ENCODE assay signal across 8 mouse cellular contexts in genomic region chr2:92391703-92392317, GRCm38 (mm10). TPM values are rescaled to one million over a fixed set of nuclear protein-coding genes. Genes with fewer than 3 reads are reported as not detected.
DNase-seq lines count a peak whose midpoint lies in the region; ATAC-seq lines count a peak whose summit lies in the region.

No protein-coding gene starts in this region.

- H3K36me3 ChIP-seq in kidney, embryonic 14.5 days (ENCODE audit: control insufficient read depth, insufficient read depth, low read length) = peaks cover 6% of the 10 kb centered on the region
- H3K36me3 ChIP-seq in embryonic facial prominence, embryonic 10.5 days (replicated peaks) = peaks cover 10% of the 10 kb centered on the region
- H3K36me3 ChIP-seq in hindbrain, embryonic 13.5 days = peaks cover 10% of the 10 kb centered on the region
- peaks cover 15% of the 10 kb centered on the region for H3K36me3 ChIP-seq in midbrain, embryonic 14.5 days (ENCODE audit: control insufficient read depth, insufficient read depth, low read length)

- H3K9ac ChIP-seq in kidney, embryonic 14.5 days (ENCODE audit: low read depth, low read length) = peak overlapping the region; percentile 50
- H3K9ac ChIP-seq in hindbrain, embryonic 13.5 days = peak overlapping the region; percentile 71
- H3K9ac ChIP-seq in midbrain, embryonic 14.5 days (replicated peaks; ENCODE audit: low read length) = peak overlapping the region; percentile 58

- ATAC-seq in kidney, embryonic 14.5 days (ENCODE audit: low FRiP score, low TSS enrichment) = no peak
- no peak for ATAC-seq in hindbrain, embryonic 13.5 days (ENCODE audit: low FRiP score)
- no peak; the same call in 1 of the 2 replicates for ATAC-seq in midbrain, embryonic 14.5 days (ENCODE audit: low FRiP score, low TSS enrichment)

- DNase-seq in kidney, adult 18-20 months = no peak
- no peak for DNase-seq in embryonic facial prominence, embryonic 10.5 days (ENCODE audit: low spot score)
- no peak for DNase-seq in midbrain, embryonic 14.5 days
- no peak for DNase-seq in left cerebral cortex, adult 8-10 months (ENCODE audit: low spot score in 2 of 2)
- DNase-seq in frontal cortex, postnatal 25 days (ENCODE audit: low spot score in 2 of 2) = no peak
- no peak for DNase-seq in urinary bladder, adult 2 months (ENCODE audit: low spot score)

- no peaks in the 10 kb centered on the region for H3K27me3 ChIP-seq in kidney, embryonic 14.5 days (ENCODE audit: control insufficient read depth, insufficient read depth, low read length)
- peaks cover 15% of the 10 kb centered on the region; the same call in 1 of the 2 replicates for H3K27me3 ChIP-seq in embryonic facial prominence, embryonic 10.5 days (replicated peaks; ENCODE audit: low read depth, poor library complexity, severe bottlenecking)
- no peaks in the 10 kb centered on the region for H3K27me3 ChIP-seq in hindbrain, embryonic 13.5 days
- H3K27me3 ChIP-seq in midbrain, embryonic 14.5 days (ENCODE audit: control insufficient read depth, insufficient read depth, low read length) = no peaks in the 10 kb centered on the region

- H3K4me1 ChIP-seq in kidney, embryonic 14.5 days (ENCODE audit: control insufficient read depth, insufficient read depth, low read length) = peaks cover 41% of the 10 kb centered on the region
- H3K4me1 ChIP-seq in embryonic facial prominence, embryonic 10.5 days = peaks cover 69% of the 10 kb centered on the region
- H3K4me1 ChIP-seq in hindbrain, embryonic 13.5 days (replicated peaks) = peaks cover 66% of the 10 kb centered on the region
- H3K4me1 ChIP-seq in midbrain, embryonic 14.5 days (ENCODE audit: control insufficient read depth, insufficient read depth, low read length) = peaks cover 57% of the 10 kb centered on the region

- H3K9me3 ChIP-seq in kidney, embryonic 14.5 days (ENCODE audit: control insufficient read depth, low read length) = no peaks in the 10 kb centered on the region
- H3K9me3 ChIP-seq in embryonic facial prominence, embryonic 10.5 days = no peaks in the 10 kb centered on the region
- H3K9me3 ChIP-seq in hindbrain, embryonic 13.5 days = no peaks in the 10 kb centered on the region
- no peaks in the 10 kb centered on the region for H3K9me3 ChIP-seq in midbrain, embryonic 14.5 days (ENCODE audit: control insufficient read depth, low read length)

- peak overlapping the region; percentile 72 for H3K27ac ChIP-seq in kidney, embryonic 14.5 days (ENCODE audit: low read depth, low read length)
- peak overlapping the region; percentile 88 for H3K27ac ChIP-seq in embryonic facial prominence, embryonic 10.5 days (replicated peaks)
- H3K27ac ChIP-seq in hindbrain, embryonic 13.5 days = peak overlapping the region; percentile 93
- peak overlapping the region; percentile 88 for H3K27ac ChIP-seq in midbrain, embryonic 14.5 days (replicated peaks; ENCODE audit: low read depth, low read length)

- H3K4me2 ChIP-seq in kidney, embryonic 14.5 days (replicated peaks; ENCODE audit: low read depth, low read length) = peak overlapping the region; percentile 45
- peak overlapping the region; percentile 56 for H3K4me2 ChIP-seq in hindbrain, embryonic 13.5 days
- peak overlapping the region; percentile 59 for H3K4me2 ChIP-seq in midbrain, embryonic 14.5 days (ENCODE audit: low read length)

- peak overlapping the region; percentile 37 for H3K4me3 ChIP-seq in kidney, embryonic 14.5 days (ENCODE audit: low read length)
- H3K4me3 ChIP-seq in embryonic facial prominence, embryonic 10.5 days = peak overlapping the region; percentile 64
- peak overlapping the region; percentile 33 for H3K4me3 ChIP-seq in hindbrain, embryonic 13.5 days
- H3K4me3 ChIP-seq in midbrain, embryonic 14.5 days (replicated peaks; ENCODE audit: low read depth, low read length) = peak overlapping the region; percentile 29

- WGBS in kidney, embryonic 14.5 days = 20% methylated on average over 11 of the region's 11 CpGs
- whole genome bisulfite sequencing in embryonic facial prominence, embryonic 10.5 days = 30% methylated on average over 11 of the region's 11 CpGs
- WGBS in hindbrain, embryonic 13.5 days = 21% methylated on average over 11 of the region's 11 CpGs
- WGBS in midbrain, embryonic 14.5 days = 17% methylated on average over 11 of the region's 11 CpGs

RNA-seq across cellular contexts. Expression of gene Mapk8ip1, which starts 9.3 kb away (rescaled TPM):
- 15.6 and 20.8 TPM in 2 replicates for polyA plus RNA-seq in kidney, embryonic 14.5 days (2014; fragmentation: Nextera tagmentation; extraction: Ambion mirVana)
- polyA plus RNA-seq in embryonic facial prominence, embryonic 10.5 days (2016; fragmentation: Nextera tagmentation; extraction: Ambion mirVana) = 36.0 and 37.1 TPM in 2 replicates
- 111 and 112 TPM in 2 replicates for polyA plus RNA-seq in hindbrain, embryonic 13.5 days (2015; fragmentation: Nextera tagmentation; extraction: Ambion mirVana)
- polyA plus RNA-seq in midbrain, embryonic 14.5 days (2014; fragmentation: Nextera tagmentation; extraction: Ambion mirVana) = 62.4 and 117 TPM in 2 replicates
- total RNA-seq in left cerebral cortex, adult 8-10 months (2022) = 100 to 1,000 TPM; 328 to 363 (median 345) TPM
- polyA plus RNA-seq in urinary bladder, adult 2 months (2012; rRNA removed) = 15.8 and 22.8 TPM in 2 replicates

RNA-seq across cellular contexts. Expression of gene 1700029I15Rik, which starts 9.5 kb away (rescaled TPM):
- 2.1 and 2.5 TPM in 2 replicates for polyA plus RNA-seq in kidney, embryonic 14.5 days (2014; fragmentation: Nextera tagmentation; extraction: Ambion mirVana)
- polyA plus RNA-seq in embryonic facial prominence, embryonic 10.5 days (2016; fragmentation: Nextera tagmentation; extraction: Ambion mirVana) = 2.5 and 3.6 TPM in 2 replicates
- 6.3 and 6.9 TPM in 2 replicates for polyA plus RNA-seq in hindbrain, embryonic 13.5 days (2015; fragmentation: Nextera tagmentation; extraction: Ambion mirVana)
- polyA plus RNA-seq in midbrain, embryonic 14.5 days (2014; fragmentation: Nextera tagmentation; extraction: Ambion mirVana) = 3.9 and 5.6 TPM in 2 replicates
- 1 to 10 TPM; 2.1 to 4.8 (median 3.4) TPM for total RNA-seq in left cerebral cortex, adult 8-10 months (2022)
- 2.3 and 3.4 TPM in 2 replicates for polyA plus RNA-seq in urinary bladder, adult 2 months (2012; rRNA removed)

RNA-seq across cellular contexts. Expression of gene Large2, which starts 17.1 kb away (rescaled TPM):
- 24.0 and 33.3 TPM in 2 replicates for polyA plus RNA-seq in kidney, embryonic 14.5 days (2014; fragmentation: Nextera tagmentation; extraction: Ambion mirVana)
- polyA plus RNA-seq in embryonic facial prominence, embryonic 10.5 days (2016; fragmentation: Nextera tagmentation; extraction: Ambion mirVana) = 10.2 and 12.4 TPM in 2 replicates
- 1.6 and 2.4 TPM in 2 replicates for polyA plus RNA-seq in hindbrain, embryonic 13.5 days (2015; fragmentation: Nextera tagmentation; extraction: Ambion mirVana)
- 1.5 and 1.6 TPM in 2 replicates for polyA plus RNA-seq in midbrain, embryonic 14.5 days (2014; fragmentation: Nextera tagmentation; extraction: Ambion mirVana)
- total RNA-seq in left cerebral cortex, adult 8-10 months (2022) = 1 to 10 TPM in 2 of 4 experiments, under 1 TPM in 2; 0.50 to 1.5 (median 0.85) TPM
- 10.6 and 13.2 TPM in 2 replicates for polyA plus RNA-seq in urinary bladder, adult 2 months (2012; rRNA removed)

RNA-seq across cellular contexts. Expression of gene Pex16, which starts 17.3 kb away (rescaled TPM):
- polyA plus RNA-seq in kidney, embryonic 14.5 days (2014; fragmentation: Nextera tagmentation; extraction: Ambion mirVana) = 21.3 and 22.7 TPM in 2 replicates
- 18.6 and 22.4 TPM in 2 replicates for polyA plus RNA-seq in embryonic facial prominence, embryonic 10.5 days (2016; fragmentation: Nextera tagmentation; extraction: Ambion mirVana)
- 35.7 and 35.8 TPM in 2 replicates for polyA plus RNA-seq in hindbrain, embryonic 13.5 days (2015; fragmentation: Nextera tagmentation; extraction: Ambion mirVana)
- 35.4 and 41.6 TPM in 2 replicates for polyA plus RNA-seq in midbrain, embryonic 14.5 days (2014; fragmentation: Nextera tagmentation; extraction: Ambion mirVana)
- total RNA-seq in left cerebral cortex, adult 8-10 months (2022) = 10 to 100 TPM; 31.7 to 33.7 (median 32.7) TPM
- polyA plus RNA-seq in urinary bladder, adult 2 months (2012; rRNA removed) = 36.3 and 41.1 TPM in 2 replicates

RNA-seq across cellular contexts. Expression of gene Cry2, which starts 42.0 kb away (rescaled TPM):
- 13.8 and 21.3 TPM in 2 replicates for polyA plus RNA-seq in kidney, embryonic 14.5 days (2014; fragmentation: Nextera tagmentation; extraction: Ambion mirVana)
- polyA plus RNA-seq in embryonic facial prominence, embryonic 10.5 days (2016; fragmentation: Nextera tagmentation; extraction: Ambion mirVana) = 23.4 and 23.7 TPM in 2 replicates
- polyA plus RNA-seq in hindbrain, embryonic 13.5 days (2015; fragmentation: Nextera tagmentation; extraction: Ambion mirVana) = 36.8 and 38.5 TPM in 2 replicates
- polyA plus RNA-seq in midbrain, embryonic 14.5 days (2014; fragmentation: Nextera tagmentation; extraction: Ambion mirVana) = 33.3 and 33.9 TPM in 2 replicates
- total RNA-seq in left cerebral cortex, adult 8-10 months (2022) = 100 to 1,000 TPM; 121 to 130 (median 128) TPM
- polyA plus RNA-seq in urinary bladder, adult 2 months (2012; rRNA removed) = 36.2 and 36.7 TPM in 2 replicates
